Mouse (Mus musculus): ENCODE results near the gene Klf14. TPM values are rescaled to one million over a fixed set of nuclear protein-coding genes. Genes with fewer than 3 reads are reported as not detected.

Klf14 gene
- 0.33 and 0.40 TPM in 2 replicates for polyA plus RNA-seq (2015; fragmentation: Nextera tagmentation; extraction: Ambion mirVana)

DNA sequence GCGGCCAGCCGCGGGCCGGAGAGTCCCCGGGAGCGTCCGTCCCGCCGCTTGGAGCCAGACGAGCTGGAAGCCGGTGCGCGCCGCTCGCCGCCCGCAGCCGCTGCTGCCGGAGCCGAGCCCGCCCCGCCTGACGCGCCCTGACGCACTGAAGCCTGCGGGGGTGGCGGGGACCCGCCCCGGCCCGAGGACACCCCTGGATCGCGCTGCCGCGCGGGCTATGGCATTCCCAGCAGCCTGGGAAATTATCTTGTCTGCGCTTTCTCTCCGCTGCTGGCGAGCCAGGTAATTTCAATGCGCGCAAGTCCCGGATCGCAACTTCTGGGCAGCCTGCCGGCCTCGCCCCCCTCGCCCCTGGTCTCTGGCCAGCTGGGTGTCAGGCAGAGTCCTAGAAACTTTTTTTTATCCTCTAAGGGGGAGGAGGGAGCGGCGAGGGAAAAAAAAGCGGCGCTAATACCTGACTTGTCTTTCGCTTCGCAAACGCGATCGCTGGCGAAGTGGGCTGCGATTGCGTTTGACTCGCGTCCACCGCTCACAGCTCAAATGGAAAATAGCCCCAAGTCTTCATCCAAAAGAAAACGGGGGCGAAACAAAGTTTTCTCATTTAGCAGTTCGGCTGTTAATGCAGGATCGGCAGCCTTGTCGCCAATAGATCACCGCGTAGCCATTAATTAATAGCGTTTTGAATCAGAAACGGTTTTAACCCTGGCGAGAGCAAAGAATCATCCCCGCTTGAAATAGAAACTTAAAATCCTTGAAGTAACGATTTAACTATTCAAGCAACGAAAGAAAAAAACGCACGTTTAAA lies at the start of gene Klf14:
TSS of gene Klf14 (minus strand) at position 343 of the 805 bp plus-strand sequence.
- H3K36me3 ChIP-seq (ENCODE audit: control insufficient read depth, insufficient read depth, low read length): peaks cover 3% of the 10 kb centered on the region; the same call in 1 of the 2 replicates
- WGBS: under 1% methylated on average over 50 of the region's 75 CpGs
- no peak within 1 kb of the TSS for H3K27ac ChIP-seq (ENCODE audit: low read depth, low read length)
- 0 out of 2 replicates have a peak within 1 kb of the TSS, but pooled peaks have one; percentile 24 for H3K9ac ChIP-seq (ENCODE audit: low read depth, low read length)
- peak within 1 kb of the TSS; percentile 69 for H3K4me2 ChIP-seq (ENCODE audit: low read length)
- H3K4me1 ChIP-seq (ENCODE audit: control insufficient read depth, insufficient read depth, low read depth, low read length): no peaks in the 10 kb centered on the region; the same call in 1 of the 2 replicates
- ATAC-seq: 0 out of 2 replicates have a peak, but pooled peaks have one; percentile 24
- peaks cover 39% of the 10 kb centered on the region for H3K27me3 ChIP-seq (replicated peaks; ENCODE audit: control insufficient read depth, insufficient read depth, low read length)
- H3K9me3 ChIP-seq (ENCODE audit: control insufficient read depth, low read length): peaks cover 39% of the 10 kb centered on the region
- H3K4me3 ChIP-seq (ENCODE audit: low read length): peak within 1 kb of the TSS; percentile 48

DNA sequence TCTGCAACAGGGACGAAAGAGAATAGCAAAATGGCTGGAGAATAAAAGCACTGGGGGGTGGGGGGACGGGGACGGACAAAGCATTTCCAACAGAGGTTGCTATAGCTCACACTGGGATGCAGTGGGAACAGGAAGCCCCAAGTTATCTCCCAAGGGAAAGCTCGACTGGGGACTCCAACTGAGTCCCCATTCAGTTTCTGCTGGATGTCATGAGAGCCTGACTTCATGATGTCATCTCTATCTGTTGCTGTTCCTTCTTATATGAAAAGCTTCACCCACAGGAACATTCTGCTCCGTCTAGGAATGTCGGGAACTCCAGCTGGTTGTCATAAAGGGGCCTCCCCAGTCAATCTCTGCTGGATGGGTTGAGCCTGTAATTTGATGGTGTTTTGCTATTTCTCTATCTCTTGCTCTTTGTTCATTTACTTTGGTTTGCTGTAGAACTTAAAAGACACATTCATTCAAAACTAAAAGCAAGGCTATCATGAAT lies 47.3 kb upstream of the Klf14 start:
- H3K4me1 ChIP-seq (ENCODE audit: control insufficient read depth, insufficient read depth, low read depth, low read length): no peaks in the 10 kb centered on the region
- H3K27ac ChIP-seq (ENCODE audit: low read depth, low read length): no peak overlapping the region
- H3K4me2 ChIP-seq (ENCODE audit: low read length): no peak overlapping the region
- H3K9ac ChIP-seq (ENCODE audit: low read depth, low read length): no peak overlapping the region
- no peak for ATAC-seq
- no peaks in the 10 kb centered on the region for H3K27me3 ChIP-seq (replicated peaks; ENCODE audit: control insufficient read depth, insufficient read depth, low read length)
- no peak overlapping the region for H3K4me3 ChIP-seq (ENCODE audit: low read length)
- WGBS: 73% methylated on average over 6 of the region's 6 CpGs
- no peaks in the 10 kb centered on the region for H3K36me3 ChIP-seq (ENCODE audit: control insufficient read depth, insufficient read depth, low read length)
- 0 out of 2 replicates have a peak, but pooled peaks cover 2% of the 10 kb centered on the region for H3K9me3 ChIP-seq (ENCODE audit: control insufficient read depth, low read length)

DNA sequence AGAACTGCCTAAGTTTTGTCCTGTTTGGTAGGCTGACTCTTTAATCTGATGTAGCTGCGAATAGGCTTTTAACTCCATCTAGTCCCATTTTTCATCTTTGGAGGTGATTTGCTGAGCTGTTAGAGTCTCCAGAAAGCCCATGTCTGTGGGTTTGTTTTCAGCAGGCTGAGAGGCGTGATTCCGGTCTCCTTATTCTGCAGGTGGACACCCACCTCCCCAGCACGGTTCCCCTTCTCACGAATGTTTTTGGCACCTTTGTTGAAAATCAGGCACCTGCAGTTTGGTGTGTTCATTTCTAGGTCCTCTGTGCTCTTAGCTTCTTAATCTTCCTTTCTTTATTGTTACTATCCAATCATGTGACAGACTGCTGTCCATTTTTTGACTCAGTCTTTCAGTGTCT lies 27.5 kb upstream of the Klf14 start:
- Histone ChIP-seq H3K9me3 (ENCODE audit: control insufficient read depth, low read length) (no peaks in the 10 kb centered on the region), H3K4me3 (ENCODE audit: low read length) (no peak overlapping the region), H3K4me2 (ENCODE audit: low read length) (no peak overlapping the region), H3K27ac (ENCODE audit: low read depth, low read length) (no peak overlapping the region), H3K9ac (ENCODE audit: low read depth, low read length) (no peak overlapping the region), H3K27me3 (replicated peaks; ENCODE audit: control insufficient read depth, insufficient read depth, low read length) (no peaks in the 10 kb centered on the region), H3K36me3 (ENCODE audit: control insufficient read depth, insufficient read depth, low read length) (no peaks in the 10 kb centered on the region), H3K4me1 (ENCODE audit: control insufficient read depth, insufficient read depth, low read depth, low read length) (peaks cover 3% of the 10 kb centered on the region; the same call in 1 of the 2 replicates)
- no peak for ATAC-seq
- WGBS: 92% methylated on average over 5 of the region's 5 CpGs

DNA sequence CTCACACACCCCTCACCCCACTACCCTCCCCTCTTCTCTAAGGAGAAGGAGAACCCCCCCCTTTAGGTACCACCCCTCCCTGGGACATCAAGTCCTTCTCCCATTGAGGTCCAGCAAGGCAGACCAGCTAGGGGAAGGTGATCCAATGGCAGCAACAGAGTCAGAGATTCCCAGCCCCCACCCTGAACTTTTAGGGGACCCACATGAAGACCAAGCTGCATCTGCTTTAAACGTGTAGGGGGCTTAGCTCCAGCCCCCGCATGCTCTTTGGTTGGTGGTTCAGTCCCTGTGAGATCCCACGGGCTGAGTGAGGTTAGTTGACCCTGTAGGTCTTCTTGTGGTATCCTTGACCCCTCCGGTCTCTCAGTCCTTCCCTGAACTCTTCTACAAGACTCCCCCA lies 24.1 kb upstream of the Klf14 start:
- H3K27ac ChIP-seq (ENCODE audit: low read depth, low read length): no peak overlapping the region
- H3K27me3 ChIP-seq (replicated peaks; ENCODE audit: control insufficient read depth, insufficient read depth, low read length): no peaks in the 10 kb centered on the region; the same call in 1 of the 2 replicates
- H3K4me1 ChIP-seq (ENCODE audit: control insufficient read depth, insufficient read depth, low read depth, low read length): peaks cover 3% of the 10 kb centered on the region; the same call in 1 of the 2 replicates
- ATAC-seq: peak; percentile 24; the same call in 1 of the 2 replicates
- no peak overlapping the region for H3K9ac ChIP-seq (ENCODE audit: low read depth, low read length)
- 77% methylated on average over 4 of the region's 4 CpGs for WGBS
- H3K36me3 ChIP-seq (ENCODE audit: control insufficient read depth, insufficient read depth, low read length): no peaks in the 10 kb centered on the region
- H3K9me3 ChIP-seq (ENCODE audit: control insufficient read depth, low read length): no peaks in the 10 kb centered on the region
- no peak overlapping the region for H3K4me3 ChIP-seq (ENCODE audit: low read length)
- no peak overlapping the region for H3K4me2 ChIP-seq (ENCODE audit: low read length)

DNA sequence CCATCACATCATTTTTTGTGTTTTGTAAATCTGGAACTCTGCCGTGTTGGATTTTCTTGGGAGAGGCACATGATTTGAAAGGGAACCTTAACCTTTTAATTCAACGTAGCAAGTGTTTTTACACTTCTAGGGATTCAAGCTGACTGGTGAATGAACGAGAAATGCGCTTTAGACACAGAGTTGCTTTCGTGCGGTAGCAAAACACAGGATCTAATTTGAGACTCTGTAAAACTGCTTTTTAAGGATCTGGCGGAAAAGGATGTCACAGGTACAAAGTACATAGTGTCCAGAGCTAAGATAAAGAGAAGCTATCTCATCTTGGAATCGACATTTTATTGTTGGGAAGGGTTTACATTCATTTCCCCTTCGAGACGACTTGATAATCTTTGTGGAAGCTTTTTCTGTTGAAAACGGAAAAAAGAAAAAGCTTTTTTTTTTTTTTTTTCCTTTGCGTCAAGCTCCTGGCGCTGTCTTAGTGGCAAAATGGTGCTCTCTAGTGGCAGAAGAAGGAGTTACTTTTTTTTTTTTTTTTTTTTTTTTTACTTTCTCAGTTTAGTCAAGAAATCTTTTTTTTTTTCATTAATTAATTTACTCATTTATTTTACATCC lies 23.6 kb upstream of the Klf14 start:
- H3K9ac ChIP-seq (ENCODE audit: low read depth, low read length): peak overlapping the region; percentile 50
- H3K4me3 ChIP-seq (ENCODE audit: low read length): peak overlapping the region; percentile 35
- no peaks in the 10 kb centered on the region for H3K9me3 ChIP-seq (ENCODE audit: control insufficient read depth, low read length)
- ATAC-seq: no peak
- WGBS: 16% methylated on average over 13 of the region's 13 CpGs
- H3K4me2 ChIP-seq (ENCODE audit: low read length): peak overlapping the region; percentile 61
- no peaks in the 10 kb centered on the region for H3K36me3 ChIP-seq (ENCODE audit: control insufficient read depth, insufficient read depth, low read length)
- no peak overlapping the region for H3K27ac ChIP-seq (ENCODE audit: low read depth, low read length)
- no peaks in the 10 kb centered on the region; the same call in 1 of the 2 replicates for H3K27me3 ChIP-seq (replicated peaks; ENCODE audit: control insufficient read depth, insufficient read depth, low read length)
- peaks cover 3% of the 10 kb centered on the region; the same call in 1 of the 2 replicates for H3K4me1 ChIP-seq (ENCODE audit: control insufficient read depth, insufficient read depth, low read depth, low read length)

DNA sequence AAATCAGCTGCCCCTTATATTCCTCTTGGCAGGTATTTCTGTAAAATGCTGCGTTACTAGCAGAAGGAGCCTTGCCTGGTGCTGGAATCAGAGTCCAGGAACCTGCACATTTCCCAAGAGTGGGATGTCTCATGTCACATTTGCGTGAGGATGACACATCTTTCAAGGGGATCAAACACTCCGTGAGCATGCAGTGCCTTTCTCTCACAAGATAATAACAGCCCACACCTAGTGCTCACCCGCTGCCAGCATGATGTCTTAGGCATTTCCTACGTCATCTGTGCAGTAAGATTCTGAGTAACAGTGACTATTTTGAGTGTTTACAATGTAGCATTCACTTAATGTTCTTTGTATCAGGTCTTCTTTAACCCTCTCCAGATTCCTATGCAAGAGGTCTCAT lies 22.5 kb upstream of the Klf14 start:
- no peak for ATAC-seq
- no peaks in the 10 kb centered on the region for H3K9me3 ChIP-seq (ENCODE audit: control insufficient read depth, low read length)

DNA sequence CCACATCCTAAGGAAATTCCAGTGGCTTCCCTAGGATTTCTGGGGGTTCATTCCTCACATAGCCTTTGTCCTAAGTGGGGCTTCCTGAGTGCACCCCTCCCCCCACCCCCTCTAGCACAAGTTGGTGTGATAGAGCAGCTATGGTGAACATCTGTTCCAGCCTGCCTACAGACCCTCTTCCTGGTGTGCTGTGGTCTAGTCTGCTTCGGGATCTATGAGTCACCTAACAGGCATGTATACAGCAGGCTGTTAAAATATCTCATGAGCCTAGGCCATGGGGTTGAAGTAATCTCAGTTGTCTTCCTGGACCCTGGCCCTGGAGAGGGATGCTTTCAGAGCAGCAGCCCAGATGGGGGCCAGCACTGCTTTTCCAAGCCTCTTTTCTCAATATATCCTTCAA lies 19.7 kb upstream of the Klf14 start:
- Histone ChIP-seq H3K4me1 (ENCODE audit: control insufficient read depth, insufficient read depth, low read depth, low read length) (peaks cover 3% of the 10 kb centered on the region; the same call in 1 of the 2 replicates), H3K36me3 (ENCODE audit: control insufficient read depth, insufficient read depth, low read length) (no peaks in the 10 kb centered on the region), H3K9ac (ENCODE audit: low read depth, low read length) (no peak overlapping the region), H3K4me3 (ENCODE audit: low read length) (no peak overlapping the region), H3K27me3 (replicated peaks; ENCODE audit: control insufficient read depth, insufficient read depth, low read length) (no peaks in the 10 kb centered on the region; the same call in 1 of the 2 replicates), H3K9me3 (ENCODE audit: control insufficient read depth, low read length) (no peaks in the 10 kb centered on the region), H3K4me2 (ENCODE audit: low read length) (no peak overlapping the region), H3K27ac (ENCODE audit: low read depth, low read length) (no peak overlapping the region)
- 75% methylated on average over 1 of the region's 1 CpGs for WGBS
- no peak for ATAC-seq

More for the DNA sequence above, 22.5 kb upstream of the Klf14 start:
- H3K27me3 ChIP-seq (replicated peaks; ENCODE audit: control insufficient read depth, insufficient read depth, low read length): no peaks in the 10 kb centered on the region; the same call in 1 of the 2 replicates
- H3K36me3 ChIP-seq (ENCODE audit: control insufficient read depth, insufficient read depth, low read length): no peaks in the 10 kb centered on the region
- WGBS: 74% methylated on average over 5 of the region's 5 CpGs
- H3K27ac ChIP-seq (ENCODE audit: low read depth, low read length): no peak overlapping the region
- H3K4me2 ChIP-seq (ENCODE audit: low read length): no peak overlapping the region
- peaks cover 3% of the 10 kb centered on the region; the same call in 1 of the 2 replicates for H3K4me1 ChIP-seq (ENCODE audit: control insufficient read depth, insufficient read depth, low read depth, low read length)
- H3K9ac ChIP-seq (ENCODE audit: low read depth, low read length): no peak overlapping the region
- H3K4me3 ChIP-seq (ENCODE audit: low read length): no peak overlapping the region

DNA sequence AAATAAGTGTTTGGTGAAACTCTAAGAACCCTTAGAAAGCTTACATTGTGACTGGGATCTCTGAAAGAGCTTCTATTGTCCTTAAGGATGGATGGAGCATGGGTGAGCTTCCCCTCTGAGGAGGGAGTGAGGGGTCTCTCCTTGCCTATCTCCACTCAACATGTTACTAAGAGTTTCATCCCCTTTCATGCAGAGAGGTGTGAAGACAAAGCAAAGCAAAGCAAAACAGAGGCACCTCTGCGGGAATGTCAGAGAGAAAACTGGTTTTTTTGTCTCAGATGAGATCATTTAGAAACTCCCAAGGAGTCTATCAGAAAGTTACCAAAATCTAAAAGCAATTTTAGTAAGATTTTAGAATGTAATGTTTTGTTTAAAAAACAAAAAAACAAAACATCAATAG lies 13.2 kb upstream of the Klf14 start:
- H3K4me3 ChIP-seq (ENCODE audit: low read length): no peak overlapping the region
- WGBS: 84% methylated on average over 1 of the region's 1 CpGs
- H3K27ac ChIP-seq (ENCODE audit: low read depth, low read length): no peak overlapping the region
- ATAC-seq: no peak
- no peak overlapping the region for H3K4me2 ChIP-seq (ENCODE audit: low read length)
- H3K27me3 ChIP-seq (replicated peaks; ENCODE audit: control insufficient read depth, insufficient read depth, low read length): no peaks in the 10 kb centered on the region
- H3K4me1 ChIP-seq (ENCODE audit: control insufficient read depth, insufficient read depth, low read depth, low read length): no peaks in the 10 kb centered on the region
- H3K9ac ChIP-seq (ENCODE audit: low read depth, low read length): no peak overlapping the region
- H3K9me3 ChIP-seq (ENCODE audit: control insufficient read depth, low read length): no peaks in the 10 kb centered on the region
- H3K36me3 ChIP-seq (ENCODE audit: control insufficient read depth, insufficient read depth, low read length): no peaks in the 10 kb centered on the region
